Mouse (Mus musculus): ENCODE data around the gene Dusp1. TPM values are rescaled to one million over a fixed set of nuclear protein-coding genes. Genes with fewer than 3 reads are reported as not detected.

Dusp1 gene
- polyA plus RNA-seq, 1 experiment from 2014 or later, result 31.5 TPM

- H3K4me1 ChIP-seq (replicated peaks; ENCODE audit: insufficient read depth, low read length), result peaks cover 4% of the 10 kb centered on the region
- H3K4me2 ChIP-seq (ENCODE audit: low read length), result no peak overlapping the region
- H3K4me3 ChIP-seq (replicated peaks; ENCODE audit: low read depth, low read length), result no peak overlapping the region
- no peaks in the 10 kb centered on the region for H3K27me3 ChIP-seq (ENCODE audit: insufficient read depth, low read length)
- no peak overlapping the region for H3K27ac ChIP-seq
- 0 out of 2 replicates have a peak, but pooled peaks cover 12% of the 10 kb centered on the region for H3K36me3 ChIP-seq (ENCODE audit: insufficient read depth, low read length)
- 82% methylated on average over 11 of the region's 11 CpGs for WGBS
- no peaks in the 10 kb centered on the region for H3K9me3 ChIP-seq (replicated peaks; ENCODE audit: low read length)
- no peak overlapping the region for H3K9ac ChIP-seq (ENCODE audit: low read depth, low read length)
- no peak for DNase-seq (ENCODE audit: low spot score)
- no peak for ATAC-seq (replicated peaks; ENCODE audit: low FRiP score, low read depth)
- no peak for TF ChIP-seq CTCF (IDR thresholded peaks at IDR 0.05; ENCODE audit: low read depth)
Measured at GRCm38 (mm10) chr17:26570651-26571118, 8.8 kb upstream of the Dusp1 start.

GRCm38 (mm10) chr17:26569594-26570350, 7.8 kb upstream of the Dusp1 start:
- Histone ChIP-seq H3K4me2 (ENCODE audit: low read length) (no peak overlapping the region), H3K9me3 (replicated peaks; ENCODE audit: low read length) (no peaks in the 10 kb centered on the region), H3K9ac (ENCODE audit: low read depth, low read length) (no peak overlapping the region), H3K36me3 (ENCODE audit: insufficient read depth, low read length) (0 out of 2 replicates have a peak, but pooled peaks cover 12% of the 10 kb centered on the region), H3K27me3 (ENCODE audit: insufficient read depth, low read length) (no peaks in the 10 kb centered on the region), H3K4me1 (replicated peaks; ENCODE audit: insufficient read depth, low read length) (peaks cover 4% of the 10 kb centered on the region), H3K27ac (no peak overlapping the region), H3K4me3 (replicated peaks; ENCODE audit: low read depth, low read length) (no peak overlapping the region)
- ATAC-seq (replicated peaks; ENCODE audit: low FRiP score, low read depth), result no peak
- no peak for TF ChIP-seq CTCF (IDR thresholded peaks at IDR 0.05; ENCODE audit: low read depth)
- 86% methylated on average over 4 of the region's 4 CpGs for WGBS
- DNase-seq (ENCODE audit: low spot score), result no peak

- H3K9ac ChIP-seq (ENCODE audit: low read depth, low read length), result no peak overlapping the region
- 95% methylated on average over 4 of the region's 4 CpGs for WGBS
Measured at GRCm38 (mm10) chr17:26567818-26568173, 5.9 kb upstream of the Dusp1 start.

GRCm38 (mm10) chr17:26567142-26567817, 5.4 kb upstream of the Dusp1 start:
- DNase-seq (ENCODE audit: low spot score), result no peak
- no peak for TF ChIP-seq CTCF (IDR thresholded peaks at IDR 0.05; ENCODE audit: low read depth)

More at GRCm38 (mm10) chr17:26567818-26568173, 5.9 kb upstream of the Dusp1 start:
- H3K27me3 ChIP-seq (ENCODE audit: insufficient read depth, low read length), result no peaks in the 10 kb centered on the region
- H3K4me3 ChIP-seq (replicated peaks; ENCODE audit: low read depth, low read length), result no peak overlapping the region
- ATAC-seq (replicated peaks; ENCODE audit: low FRiP score, low read depth), result no peak
- no peak overlapping the region for H3K27ac ChIP-seq
- peaks cover 19% of the 10 kb centered on the region for H3K4me1 ChIP-seq (replicated peaks; ENCODE audit: insufficient read depth, low read length)
- no peak for TF ChIP-seq CTCF (IDR thresholded peaks at IDR 0.05; ENCODE audit: low read depth)
- no peak for DNase-seq (ENCODE audit: low spot score)
- 0 out of 2 replicates have a peak, but pooled peaks cover 12% of the 10 kb centered on the region for H3K36me3 ChIP-seq (ENCODE audit: insufficient read depth, low read length)
- no peak overlapping the region for H3K4me2 ChIP-seq (ENCODE audit: low read length)
- no peaks in the 10 kb centered on the region for H3K9me3 ChIP-seq (replicated peaks; ENCODE audit: low read length)

GRCm38 (mm10) chr17:26564439-26564838, 2.5 kb upstream of the Dusp1 start:
- peak overlapping the region; percentile 69 for H3K27ac ChIP-seq
- H3K9ac ChIP-seq (ENCODE audit: low read depth, low read length), result no peak overlapping the region
- no peaks in the 10 kb centered on the region for H3K27me3 ChIP-seq (ENCODE audit: insufficient read depth, low read length)
- DNase-seq (ENCODE audit: low spot score) (peak; percentile 36), ATAC-seq (replicated peaks; ENCODE audit: low FRiP score, low read depth) (no peak)
- peaks cover 28% of the 10 kb centered on the region for H3K4me1 ChIP-seq (replicated peaks; ENCODE audit: insufficient read depth, low read length)
- WGBS, result 29% methylated on average over 9 of the region's 9 CpGs
- H3K4me2 ChIP-seq (ENCODE audit: low read length), result peak overlapping the region; percentile 27; the same call in 1 of the 2 replicates
- no peaks in the 10 kb centered on the region for H3K9me3 ChIP-seq (replicated peaks; ENCODE audit: low read length)
- H3K4me3 ChIP-seq (replicated peaks; ENCODE audit: low read depth, low read length), result no peak overlapping the region
- H3K36me3 ChIP-seq (ENCODE audit: insufficient read depth, low read length), result 0 out of 2 replicates have a peak, but pooled peaks cover 3% of the 10 kb centered on the region
- TF ChIP-seq CTCF (IDR thresholded peaks at IDR 0.05; ENCODE audit: low read depth), result no peak

More at GRCm38 (mm10) chr17:26567142-26567817, 5.4 kb upstream of the Dusp1 start:
- 36% methylated on average over 8 of the region's 8 CpGs for WGBS
- Histone ChIP-seq H3K36me3 (ENCODE audit: insufficient read depth, low read length) (0 out of 2 replicates have a peak, but pooled peaks cover 11% of the 10 kb centered on the region), H3K9me3 (replicated peaks; ENCODE audit: low read length) (no peaks in the 10 kb centered on the region), H3K4me1 (replicated peaks; ENCODE audit: insufficient read depth, low read length) (peaks cover 24% of the 10 kb centered on the region), H3K4me2 (ENCODE audit: low read length) (no peak overlapping the region), H3K4me3 (replicated peaks; ENCODE audit: low read depth, low read length) (no peak overlapping the region), H3K9ac (ENCODE audit: low read depth, low read length) (no peak overlapping the region), H3K27me3 (ENCODE audit: insufficient read depth, low read length) (no peaks in the 10 kb centered on the region), H3K27ac (peak overlapping the region; percentile 27; the same call in 1 of the 2 replicates)
- ATAC-seq (replicated peaks; ENCODE audit: low FRiP score, low read depth), result no peak

- WGBS, result 71% methylated on average over 6 of the region's 6 CpGs
- no peak for TF ChIP-seq CTCF (IDR thresholded peaks at IDR 0.05; ENCODE audit: low read depth)
- no peak overlapping the region for H3K4me3 ChIP-seq (replicated peaks; ENCODE audit: low read depth, low read length)
- no peak overlapping the region for H3K27ac ChIP-seq
- DNase-seq (ENCODE audit: low spot score) (no peak), ATAC-seq (replicated peaks; ENCODE audit: low FRiP score, low read depth) (no peak)
- H3K9ac ChIP-seq (ENCODE audit: low read depth, low read length), result no peak overlapping the region
- peaks cover 28% of the 10 kb centered on the region for H3K4me1 ChIP-seq (replicated peaks; ENCODE audit: insufficient read depth, low read length)
- no peak overlapping the region for H3K4me2 ChIP-seq (ENCODE audit: low read length)
- no peaks in the 10 kb centered on the region for H3K9me3 ChIP-seq (replicated peaks; ENCODE audit: low read length)
- no peaks in the 10 kb centered on the region for H3K27me3 ChIP-seq (ENCODE audit: insufficient read depth, low read length)
- H3K36me3 ChIP-seq (ENCODE audit: insufficient read depth, low read length), result 0 out of 2 replicates have a peak, but pooled peaks cover 3% of the 10 kb centered on the region
Measured at GRCm38 (mm10) chr17:26563476-26563875, 1.5 kb upstream of the Dusp1 start.

Data from kidney, postnatal 0 days (tissue).